Mouse (Mus musculus): ENCODE results near the gene Alkbh4.

GRCm38 (mm10) chr5:136091927-136092326, 44.0 kb upstream of the Alkbh4 start:
- TF ChIP-seq POLR2A (IDR thresholded peaks at IDR 0.05; ENCODE audit: extremely low read depth, insufficient read depth, low read length) (no peak), CTCF (IDR thresholded peaks at IDR 0.05; ENCODE audit: low read depth, low read length) (no peak)
